Mouse (Mus musculus): Measurements from ENCODE around the gene Rgmb.

Rgmb gene

DNA sequence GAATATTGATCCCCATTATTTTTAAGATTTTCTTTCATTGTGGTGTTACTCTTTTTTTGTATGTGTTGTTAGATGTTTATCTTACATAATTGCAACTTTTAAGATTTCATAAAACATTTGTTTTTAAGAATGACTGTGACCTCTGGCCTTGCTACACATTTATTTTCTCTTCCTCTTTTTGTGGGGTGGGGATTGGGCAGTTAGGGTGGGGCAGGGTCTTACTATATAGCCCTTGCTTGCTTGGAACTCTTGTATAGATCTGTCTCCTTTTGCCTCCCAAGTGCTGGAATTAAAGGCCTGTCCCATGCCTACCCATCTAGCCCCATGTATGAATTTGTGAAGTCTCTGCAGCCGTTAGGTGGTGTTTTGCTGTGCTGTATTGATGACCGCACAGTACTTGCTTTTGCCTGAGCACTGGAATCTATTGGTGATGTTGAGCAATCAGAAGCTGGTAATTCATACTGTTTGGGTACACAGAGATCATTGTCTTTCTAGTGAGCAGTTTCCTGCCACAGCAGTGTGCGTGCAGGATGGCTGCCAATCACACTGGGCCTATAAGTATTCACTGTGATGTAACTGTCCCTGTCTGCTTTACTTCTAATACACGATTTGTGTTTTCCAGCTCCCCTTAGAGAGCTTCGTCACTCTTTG, 56.1 kb downstream of the Rgmb start:
- DNase-seq: no peak

GRCm38 (mm10) chr17:15773956-15774355, 56.9 kb downstream of the Rgmb start:
- DNase-seq: no peak

- peak in 1 of 2 experiments; percentile 5 for DNase-seq
Observed at GRCm38 (mm10) chr17:15769081-15769724, 61.6 kb downstream of the Rgmb start.

DNA sequence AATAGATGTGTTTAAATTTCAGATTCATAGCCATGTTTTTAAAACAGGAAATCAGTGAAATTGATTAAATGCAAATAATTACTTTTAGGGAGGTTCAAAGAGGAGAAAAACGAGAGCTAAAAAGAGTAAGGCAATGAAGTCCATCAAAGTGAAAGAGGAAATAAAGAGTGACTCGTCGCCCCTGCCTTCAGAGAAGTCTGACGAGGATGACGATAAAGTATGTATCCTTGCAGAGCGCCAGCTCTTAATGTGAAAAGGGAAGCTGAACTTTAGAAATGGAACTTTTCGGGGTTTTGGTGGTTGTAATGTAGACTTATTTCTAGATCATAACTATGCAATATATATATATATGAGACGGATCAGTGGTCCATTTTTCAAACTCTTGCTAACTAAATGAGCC, 69.6 kb downstream of the Rgmb start:
- no peak for DNase-seq

Data from lung, adult 18-20 months (tissue).